Mouse (Mus musculus) kidney, embryonic 16.5 days (tissue): ENCODE measurements around the gene Mpc1. TPM values are rescaled to one million over a fixed set of nuclear protein-coding genes. Genes with fewer than 3 reads are reported as not detected.
"Not testable (repeated sequence)": the region's sequence is repeated elsewhere in the genome, so short reads cannot be mapped to it uniquely, and the experiment has no call there.

Source experiments
- ATAC-seq: fragments of 200-750 bp; cut with Nextera tagmentation; 2 replicates; pipeline ENCODE4 v1.8.0; 2017; ENCODE audit warnings: moderate TSS enrichment; ENCODE audit not compliant: low FRiP score, low TSS enrichment
- H3K27ac ChIP-seq: fragments of 300-500 bp; sonication (generic); 2 replicates; pipeline ENCODE4 v1.5.1; 2014; ENCODE audit warnings: low read length
- H3K27me3 ChIP-seq: fragments of 300-500 bp; sonication (generic); 2 replicates; pipeline ENCODE4 v1.6.1; 2014; ENCODE audit warnings: low read length, control low read depth, mixed read lengths; ENCODE audit not compliant: insufficient read depth
- H3K36me3 ChIP-seq: fragments of 300-500 bp; sonication (generic); 2 replicates; pipeline ENCODE4 v1.6.1; 2014; ENCODE audit warnings: low read length, control low read depth, mixed read lengths; ENCODE audit not compliant: insufficient read depth
- H3K4me1 ChIP-seq: fragments of 300-500 bp; sonication (generic); 2 replicates; pipeline ENCODE4 v1.6.1; 2014; ENCODE audit warnings: low read length, control low read depth, mixed read lengths; ENCODE audit not compliant: insufficient read depth
- H3K4me2 ChIP-seq: fragments of 300-500 bp; sonication (generic); replicated peaks from 2 replicates; pipeline ENCODE4 v1.6.1; 2014; ENCODE audit warnings: low read depth, low read length
- H3K4me3 ChIP-seq: fragments of 300-500 bp; sonication (generic); 2 replicates; pipeline ENCODE4 v1.5.1; 2014; ENCODE audit warnings: mild to moderate bottlenecking, low read length
- H3K9ac ChIP-seq: fragments of 300-500 bp; sonication (generic); replicated peaks from 2 replicates; pipeline ENCODE4 v1.6.1; 2014; ENCODE audit warnings: low read length
- H3K9me3 ChIP-seq: fragments of 300-500 bp; sonication (generic); 2 replicates; pipeline ENCODE4 v1.6.1; 2016; ENCODE audit warnings: low read length, control low read depth
- WGBS: fragments of 180-500 bp; shearing (Covaris S2); extraction: QIAGEN DNeasy Blood & Tissue Kit; methylation state at CpG from one replicate; pipeline ENCODE4 v1.1.7; 2014; 5-methylcytosine and 5-hydroxymethylcytosine counted together
- polyA plus RNA-seq: library from polyadenylated mRNA; unstranded; fragments of >200 nt; fragmentation: Nextera tagmentation; extraction: Ambion mirVana; gene quantifications from 2 replicates; pipeline ENCODE4 v1.2.1, GENCODE M21; 2015

Gene Mpc1
- polyA plus RNA-seq, 1 experiment from 2014 or later, result 202 TPM

GRCm38 (mm10) chr17:8313976-8314375 is 31.3 kb downstream of the Mpc1 start:
- no peak overlapping the region for H3K9ac ChIP-seq
- no peaks in the 10 kb centered on the region for H3K27me3 ChIP-seq
- no peak overlapping the region for H3K4me3 ChIP-seq
- H3K27ac ChIP-seq, result no peak overlapping the region
- 93% methylated on average over 3 of the region's 3 CpGs for whole genome bisulfite sequencing
- peaks cover 14% of the 10 kb centered on the region for H3K4me1 ChIP-seq
- no peak overlapping the region for H3K4me2 ChIP-seq
- no peak for ATAC-seq
- H3K9me3 ChIP-seq, result no peaks in the 10 kb centered on the region
- no peaks in the 10 kb centered on the region for H3K36me3 ChIP-seq

- no peak overlapping the region for H3K9ac ChIP-seq
- H3K36me3 ChIP-seq, result no peaks in the 10 kb centered on the region
- H3K9me3 ChIP-seq, result no peaks in the 10 kb centered on the region
- WGBS, result 65% methylated on average over 1 of the region's 1 CpGs
- H3K4me3 ChIP-seq, result no peak overlapping the region
- peaks cover 14% of the 10 kb centered on the region for H3K4me1 ChIP-seq
- H3K27me3 ChIP-seq, result no peaks in the 10 kb centered on the region
- ATAC-seq, result no peak
- H3K4me2 ChIP-seq, result no peak overlapping the region
- H3K27ac ChIP-seq, result no peak overlapping the region
Observed at GRCm38 (mm10) chr17:8316251-8316650, 33.5 kb downstream of the Mpc1 start.

- 58% methylated on average over 10 of the region's 11 CpGs for WGBS
Observed at GRCm38 (mm10) chr17:8326877-8327276, 44.2 kb downstream of the Mpc1 start.

GRCm38 (mm10) chr17:8328511-8329174 is 45.9 kb downstream of the Mpc1 start:
- Histone ChIP-seq H3K36me3 (peaks cover 10% of the 10 kb centered on the region), H3K27me3 (no peaks in the 10 kb centered on the region), H3K4me1 (no peaks in the 10 kb centered on the region), H3K27ac (no peak overlapping the region), H3K9me3 (no peaks in the 10 kb centered on the region), H3K4me3 (no peak overlapping the region), H3K9ac (no peak overlapping the region), H3K4me2 (no peak overlapping the region)
- 75% methylated on average over 7 of the region's 7 CpGs for WGBS
- no peak for ATAC-seq

More at GRCm38 (mm10) chr17:8326877-8327276, 44.2 kb downstream of the Mpc1 start:
- H3K27ac ChIP-seq, H3K27me3 ChIP-seq, H3K9ac ChIP-seq, H3K4me1 ChIP-seq, H3K9me3 ChIP-seq, H3K4me2 ChIP-seq, H3K4me3 ChIP-seq: not testable (repeated sequence)
- peaks cover 14% of the 10 kb centered on the region for H3K36me3 ChIP-seq
- ATAC-seq, result peak; percentile 73; the same call in 1 of the 2 replicates

- Histone ChIP-seq H3K4me2 (no peak overlapping the region), H3K9me3 (no peaks in the 10 kb centered on the region), H3K27me3 (no peaks in the 10 kb centered on the region), H3K9ac (no peak overlapping the region), H3K36me3 (peaks cover 9% of the 10 kb centered on the region), H3K27ac (no peak overlapping the region), H3K4me3 (no peak overlapping the region), H3K4me1 (no peaks in the 10 kb centered on the region)
- ATAC-seq, result no peak
- 72% methylated on average over 5 of the region's 5 CpGs for WGBS
Observed at GRCm38 (mm10) chr17:8330602-8331001, 47.9 kb downstream of the Mpc1 start.

- not testable (repeated sequence) for H3K27ac ChIP-seq, ATAC-seq, H3K4me3 ChIP-seq, H3K4me2 ChIP-seq, H3K9ac ChIP-seq, H3K36me3 ChIP-seq, H3K9me3 ChIP-seq
- peaks cover 20% of the 10 kb centered on the region for H3K4me1 ChIP-seq
- 100% methylated on average over 1 of the region's 5 CpGs for WGBS
- H3K27me3 ChIP-seq, result peaks cover 38% of the 10 kb centered on the region
Observed at GRCm38 (mm10) chr17:8337159-8337558, 54.5 kb downstream of the Mpc1 start, which contains the start of gene Prr18. Gene Prr18 (plus strand): TSS chr17:8337459.

- Histone ChIP-seq H3K27me3 (peaks cover 42% of the 10 kb centered on the region), H3K4me1 (peaks cover 21% of the 10 kb centered on the region), H3K9ac (peak overlapping the region; percentile 69; the same call in 1 of the 2 replicates), H3K27ac (no peak overlapping the region), H3K36me3 (no peaks in the 10 kb centered on the region), H3K4me2 (peak overlapping the region; percentile 98), H3K4me3 (peak overlapping the region; percentile 57), H3K9me3 (no peaks in the 10 kb centered on the region)
- WGBS, result 30% methylated on average over 8 of the region's 8 CpGs
- ATAC-seq, result no peak
Observed at GRCm38 (mm10) chr17:8339666-8340374, 57.1 kb downstream of the Mpc1 start.

GRCm38 (mm10) chr17:8340407-8341359 is 58.0 kb downstream of the Mpc1 start:
- peaks cover 42% of the 10 kb centered on the region for H3K27me3 ChIP-seq
- WGBS, result under 1% methylated on average over 71 of the region's 92 CpGs
- peak overlapping the region; percentile 69 for H3K9ac ChIP-seq
- no peaks in the 10 kb centered on the region for H3K36me3 ChIP-seq
- peak overlapping the region; percentile 98 for H3K4me2 ChIP-seq
- no peaks in the 10 kb centered on the region for H3K9me3 ChIP-seq
- H3K27ac ChIP-seq, result no peak overlapping the region
- peak; percentile 73 for ATAC-seq
- peak overlapping the region; percentile 57 for H3K4me3 ChIP-seq
- H3K4me1 ChIP-seq, result peaks cover 21% of the 10 kb centered on the region

GRCm38 (mm10) chr17:8341360-8341963 is 58.8 kb downstream of the Mpc1 start:
- no peaks in the 10 kb centered on the region for H3K9me3 ChIP-seq
- peak overlapping the region; percentile 69 for H3K9ac ChIP-seq
- peaks cover 42% of the 10 kb centered on the region for H3K27me3 ChIP-seq
- 10% methylated on average over 42 of the region's 46 CpGs for WGBS
- peaks cover 21% of the 10 kb centered on the region for H3K4me1 ChIP-seq
- no peaks in the 10 kb centered on the region for H3K36me3 ChIP-seq
- peak overlapping the region; percentile 57 for H3K4me3 ChIP-seq
- peak overlapping the region; percentile 98 for H3K4me2 ChIP-seq
- H3K27ac ChIP-seq, result no peak overlapping the region
- peak; percentile 70 for ATAC-seq
